Mouse (Mus musculus): Measurements from ENCODE around the gene Frmd4b. TPM values are rescaled to one million over a fixed set of nuclear protein-coding genes. Genes with fewer than 3 reads are reported as not detected.
A peak's percentile ranks its signal among the peaks of the same experiment; 100 is the strongest.
"Not testable (repeated sequence)": the region's sequence is repeated elsewhere in the genome, so short reads cannot be mapped to it uniquely, and the experiment has no call there.

The Frmd4b gene
- total RNA-seq, 2 experiments from 2014 or later = 32.8 to 36.3 TPM

GRCm38 (mm10) chr6:97387388-97387787, 230.0 kb downstream of the Frmd4b start:
- DNase-seq (ENCODE audit: low spot score in 2 of 2) = no peak

GRCm38 (mm10) chr6:97384918-97385317, 232.4 kb downstream of the Frmd4b start:
- DNase-seq (ENCODE audit: low spot score in 2 of 2) = no peak

- no peak for DNase-seq (ENCODE audit: low spot score in 2 of 2)
Measured at GRCm38 (mm10) chr6:97381275-97381674, 236.1 kb downstream of the Frmd4b start.

GRCm38 (mm10) chr6:97370947-97371346, 246.4 kb downstream of the Frmd4b start:
- no peak for DNase-seq (ENCODE audit: low spot score in 2 of 2)

GRCm38 (mm10) chr6:97370460-97370859, 246.9 kb downstream of the Frmd4b start:
- DNase-seq (ENCODE audit: low spot score in 2 of 2) = no peak

- DNase-seq (ENCODE audit: low spot score in 2 of 2) = no peak
Measured at GRCm38 (mm10) chr6:97363846-97364245, 253.5 kb downstream of the Frmd4b start.

GRCm38 (mm10) chr6:97357606-97358005, 259.7 kb downstream of the Frmd4b start:
- DNase-seq (ENCODE audit: low spot score in 2 of 2) = not testable (repeated sequence)

- no peak for DNase-seq (ENCODE audit: low spot score in 2 of 2)
Measured at GRCm38 (mm10) chr6:97356612-97357011, 260.7 kb downstream of the Frmd4b start.

GRCm38 (mm10) chr6:97355141-97355540, 262.2 kb downstream of the Frmd4b start:
- DNase-seq (ENCODE audit: low spot score in 2 of 2) = no peak

GRCm38 (mm10) chr6:97353933-97354332, 263.4 kb downstream of the Frmd4b start:
- DNase-seq (ENCODE audit: low spot score in 2 of 2) = no peak

GRCm38 (mm10) chr6:97353371-97353770, 264.0 kb downstream of the Frmd4b start:
- no peak for DNase-seq (ENCODE audit: low spot score in 2 of 2)

GRCm38 (mm10) chr6:97352505-97353154, 264.7 kb downstream of the Frmd4b start:
- DNase-seq (ENCODE audit: low spot score in 2 of 2) = no peak

GRCm38 (mm10) chr6:97349355-97350138, 267.8 kb downstream of the Frmd4b start:
- DNase-seq (ENCODE audit: low spot score in 2 of 2) = no peak

- DNase-seq (ENCODE audit: low spot score in 2 of 2) = no peak
Measured at GRCm38 (mm10) chr6:97346932-97347331, 270.4 kb downstream of the Frmd4b start.

- no peak for DNase-seq (ENCODE audit: low spot score in 2 of 2)
Measured at GRCm38 (mm10) chr6:97346527-97346926, 270.8 kb downstream of the Frmd4b start.

- DNase-seq (ENCODE audit: low spot score in 2 of 2) = no peak
Measured at GRCm38 (mm10) chr6:97345921-97346320, 271.4 kb downstream of the Frmd4b start.

- DNase-seq (ENCODE audit: low spot score in 2 of 2) = no peak
Measured at GRCm38 (mm10) chr6:97342185-97342584, 275.2 kb downstream of the Frmd4b start.

GRCm38 (mm10) chr6:97341628-97342027, 275.7 kb downstream of the Frmd4b start:
- DNase-seq (ENCODE audit: low spot score in 2 of 2) = no peak

GRCm38 (mm10) chr6:97341148-97341547, 276.2 kb downstream of the Frmd4b start:
- DNase-seq (ENCODE audit: low spot score in 2 of 2) = no peak

GRCm38 (mm10) chr6:97340211-97340791, 277.0 kb downstream of the Frmd4b start:
- DNase-seq (ENCODE audit: low spot score in 2 of 2) = peak; percentile 50 to 71

- DNase-seq (ENCODE audit: low spot score in 2 of 2) = no peak
Measured at GRCm38 (mm10) chr6:97339271-97339681, 278.1 kb downstream of the Frmd4b start.

GRCm38 (mm10) chr6:97338843-97339242, 278.5 kb downstream of the Frmd4b start:
- no peak for DNase-seq (ENCODE audit: low spot score in 2 of 2)
